Mouse (Mus musculus) layer of hippocampus, adult 11-12 months (tissue): Measurements from ENCODE around the gene Zc3h14.

Experiments used
- DNase-seq: peaks from one replicate; pipeline ENCODE4 v3.0.0; 2022; ENCODE audit warnings: low spot score

Zc3h14 gene

GRCm38 (mm10) chr12:98741011-98741501, 5.7 kb upstream of the Zc3h14 start:
- DNase-seq = no peak

GRCm38 (mm10) chr12:98745626-98746025, 1.1 kb upstream of the Zc3h14 start:
- no peak for DNase-seq

GRCm38 (mm10) chr12:98746131-98746530, 633 bp upstream of the Zc3h14 start:
- DNase-seq = peak; percentile 54

- DNase-seq = no peak
These were observed 603 bp downstream of the Zc3h14 start for GRCm38 (mm10) chr12:98747380-98747753.

GRCm38 (mm10) chr12:98757636-98758035, 10.9 kb downstream of the Zc3h14 start:
- no peak for DNase-seq

GRCm38 (mm10) chr12:98759700-98760099, 12.9 kb downstream of the Zc3h14 start:
- no peak for DNase-seq

- no peak for DNase-seq
These were observed 19.5 kb downstream of the Zc3h14 start for GRCm38 (mm10) chr12:98766241-98766640.

- no peak for DNase-seq
These were observed 30.7 kb downstream of the Zc3h14 start for GRCm38 (mm10) chr12:98777509-98777908.

GRCm38 (mm10) chr12:98779148-98779547, 32.4 kb downstream of the Zc3h14 start:
- DNase-seq = peak; percentile 40

GRCm38 (mm10) chr12:98784251-98784650, 37.5 kb downstream of the Zc3h14 start:
- no peak for DNase-seq

- no peak for DNase-seq
These were observed 49.1 kb downstream of the Zc3h14 start for GRCm38 (mm10) chr12:98795731-98796318.

- DNase-seq = no peak
These were observed 53.6 kb downstream of the Zc3h14 start for GRCm38 (mm10) chr12:98800334-98800733.

- no peak for DNase-seq
These were observed 55.5 kb downstream of the Zc3h14 start for GRCm38 (mm10) chr12:98802245-98802644.

- DNase-seq = no peak
These were observed 57.4 kb downstream of the Zc3h14 start for GRCm38 (mm10) chr12:98804078-98804748.

GRCm38 (mm10) chr12:98820781-98821180, 74.0 kb downstream of the Zc3h14 start:
- DNase-seq = no peak

GRCm38 (mm10) chr12:98831122-98831521, 84.4 kb downstream of the Zc3h14 start:
- no peak for DNase-seq

- DNase-seq = no peak
These were observed 86.3 kb downstream of the Zc3h14 start for GRCm38 (mm10) chr12:98832929-98833598.

- DNase-seq = no peak
These were observed 87.1 kb downstream of the Zc3h14 start for GRCm38 (mm10) chr12:98833901-98834300.

GRCm38 (mm10) chr12:98834879-98835278, 88.1 kb downstream of the Zc3h14 start:
- DNase-seq = no peak

- DNase-seq = no peak
These were observed 88.7 kb downstream of the Zc3h14 start for GRCm38 (mm10) chr12:98835466-98835865.
